Mouse (Mus musculus): ENCODE measurements at regions not wholly inside any gene's neighbourhood (a gene's known extent, or its start where the extent isn't known, plus 50 kb on each side); places are given as distances from the start of the nearest gene placed in this dataset.

- 89% methylated on average over 4 of the region's 4 CpGs for WGBS
- no peaks in the 10 kb centered on the region for H3K9me3 ChIP-seq (ENCODE audit: control insufficient read depth, low read length)
- H3K9ac ChIP-seq (replicated peaks; ENCODE audit: low read depth, low read length) = no peak overlapping the region
- H3K4me3 ChIP-seq (replicated peaks; ENCODE audit: low read length) = no peak overlapping the region
- H3K4me1 ChIP-seq (replicated peaks; ENCODE audit: control insufficient read depth, insufficient read depth, low read length) = peaks cover 3% of the 10 kb centered on the region; the same call in 1 of the 2 replicates
- no peak overlapping the region for H3K27ac ChIP-seq (ENCODE audit: low read length)
- no peak overlapping the region for H3K4me2 ChIP-seq (ENCODE audit: low read length)
- H3K36me3 ChIP-seq (ENCODE audit: control insufficient read depth, insufficient read depth) = no peaks in the 10 kb centered on the region
- no peaks in the 10 kb centered on the region for H3K27me3 ChIP-seq (replicated peaks; ENCODE audit: control insufficient read depth, insufficient read depth, low read length)
- no peak for ATAC-seq
Measured at GRCm38 (mm10) chr13:60309926-60310325, 132.8 kb upstream of the Gas1 start.

- H3K27ac ChIP-seq (ENCODE audit: low read length) = no peak overlapping the region
- H3K9ac ChIP-seq (replicated peaks; ENCODE audit: low read depth, low read length) = no peak overlapping the region
- no peaks in the 10 kb centered on the region for H3K36me3 ChIP-seq (ENCODE audit: control insufficient read depth, insufficient read depth)
- 71% methylated on average over 7 of the region's 7 CpGs for WGBS
- no peak for ATAC-seq
- H3K4me2 ChIP-seq (ENCODE audit: low read length) = no peak overlapping the region
- H3K27me3 ChIP-seq (replicated peaks; ENCODE audit: control insufficient read depth, insufficient read depth, low read length) = no peaks in the 10 kb centered on the region
- no peak overlapping the region for H3K4me3 ChIP-seq (replicated peaks; ENCODE audit: low read length)
- no peaks in the 10 kb centered on the region for H3K9me3 ChIP-seq (ENCODE audit: control insufficient read depth, low read length)
- H3K4me1 ChIP-seq (replicated peaks; ENCODE audit: control insufficient read depth, insufficient read depth, low read length) = peaks cover 3% of the 10 kb centered on the region; the same call in 1 of the 2 replicates
Measured at GRCm38 (mm10) chr13:60312397-60313085, 135.4 kb upstream of the Gas1 start.

GRCm38 (mm10) chr13:60318436-60319020, 141.4 kb upstream of the Gas1 start:
- Histone ChIP-seq H3K27ac (ENCODE audit: low read length) (no peak overlapping the region), H3K4me2 (ENCODE audit: low read length) (no peak overlapping the region), H3K27me3 (replicated peaks; ENCODE audit: control insufficient read depth, insufficient read depth, low read length) (no peaks in the 10 kb centered on the region), H3K4me1 (replicated peaks; ENCODE audit: control insufficient read depth, insufficient read depth, low read length) (no peaks in the 10 kb centered on the region), H3K36me3 (ENCODE audit: control insufficient read depth, insufficient read depth) (no peaks in the 10 kb centered on the region), H3K9ac (replicated peaks; ENCODE audit: low read depth, low read length) (no peak overlapping the region), H3K4me3 (replicated peaks; ENCODE audit: low read length) (no peak overlapping the region), H3K9me3 (ENCODE audit: control insufficient read depth, low read length) (no peaks in the 10 kb centered on the region)
- 87% methylated on average over 8 of the region's 8 CpGs for WGBS
- no peak for ATAC-seq

- no peaks in the 10 kb centered on the region for H3K4me1 ChIP-seq (replicated peaks; ENCODE audit: control insufficient read depth, insufficient read depth, low read length)
- H3K36me3 ChIP-seq (ENCODE audit: control insufficient read depth, insufficient read depth) = no peaks in the 10 kb centered on the region
- no peak overlapping the region for H3K4me2 ChIP-seq (ENCODE audit: low read length)
- WGBS = 83% methylated on average over 4 of the region's 4 CpGs
- no peak for ATAC-seq
- H3K27me3 ChIP-seq (replicated peaks; ENCODE audit: control insufficient read depth, insufficient read depth, low read length) = no peaks in the 10 kb centered on the region
- no peak overlapping the region for H3K27ac ChIP-seq (ENCODE audit: low read length)
- no peak overlapping the region for H3K4me3 ChIP-seq (replicated peaks; ENCODE audit: low read length)
- no peak overlapping the region for H3K9ac ChIP-seq (replicated peaks; ENCODE audit: low read depth, low read length)
- no peaks in the 10 kb centered on the region for H3K9me3 ChIP-seq (ENCODE audit: control insufficient read depth, low read length)
Measured at GRCm38 (mm10) chr13:60319268-60319667, 142.1 kb upstream of the Gas1 start.

GRCm38 (mm10) chr13:60319861-60320602, 142.9 kb upstream of the Gas1 start:
- Histone ChIP-seq H3K27me3 (replicated peaks; ENCODE audit: control insufficient read depth, insufficient read depth, low read length) (no peaks in the 10 kb centered on the region), H3K9me3 (ENCODE audit: control insufficient read depth, low read length) (no peaks in the 10 kb centered on the region), H3K36me3 (ENCODE audit: control insufficient read depth, insufficient read depth) (no peaks in the 10 kb centered on the region), H3K4me1 (replicated peaks; ENCODE audit: control insufficient read depth, insufficient read depth, low read length) (no peaks in the 10 kb centered on the region), H3K9ac (replicated peaks; ENCODE audit: low read depth, low read length) (no peak overlapping the region), H3K27ac (ENCODE audit: low read length) (no peak overlapping the region), H3K4me2 (ENCODE audit: low read length) (no peak overlapping the region), H3K4me3 (replicated peaks; ENCODE audit: low read length) (no peak overlapping the region)
- 74% methylated on average over 5 of the region's 5 CpGs for WGBS
- no peak for ATAC-seq

GRCm38 (mm10) chr13:60322579-60322978, 145.4 kb upstream of the Gas1 start:
- Histone ChIP-seq H3K27ac (ENCODE audit: low read length) (no peak overlapping the region), H3K9ac (replicated peaks; ENCODE audit: low read depth, low read length) (no peak overlapping the region), H3K4me3 (replicated peaks; ENCODE audit: low read length) (no peak overlapping the region), H3K36me3 (ENCODE audit: control insufficient read depth, insufficient read depth) (no peaks in the 10 kb centered on the region), H3K4me1 (replicated peaks; ENCODE audit: control insufficient read depth, insufficient read depth, low read length) (no peaks in the 10 kb centered on the region), H3K27me3 (replicated peaks; ENCODE audit: control insufficient read depth, insufficient read depth, low read length) (no peaks in the 10 kb centered on the region), H3K4me2 (ENCODE audit: low read length) (no peak overlapping the region), H3K9me3 (ENCODE audit: control insufficient read depth, low read length) (no peaks in the 10 kb centered on the region)
- WGBS = 92% methylated on average over 3 of the region's 3 CpGs
- no peak for ATAC-seq

- Histone ChIP-seq H3K9ac (replicated peaks; ENCODE audit: low read depth, low read length) (no peak overlapping the region), H3K27ac (ENCODE audit: low read length) (no peak overlapping the region), H3K36me3 (ENCODE audit: control insufficient read depth, insufficient read depth) (no peaks in the 10 kb centered on the region), H3K4me3 (replicated peaks; ENCODE audit: low read length) (no peak overlapping the region), H3K9me3 (ENCODE audit: control insufficient read depth, low read length) (no peaks in the 10 kb centered on the region), H3K4me2 (ENCODE audit: low read length) (no peak overlapping the region), H3K27me3 (replicated peaks; ENCODE audit: control insufficient read depth, insufficient read depth, low read length) (no peaks in the 10 kb centered on the region), H3K4me1 (replicated peaks; ENCODE audit: control insufficient read depth, insufficient read depth, low read length) (no peaks in the 10 kb centered on the region)
- ATAC-seq = no peak
- WGBS = 84% methylated on average over 9 of the region's 9 CpGs
Measured at GRCm38 (mm10) chr13:60330475-60331258, 153.5 kb upstream of the Gas1 start.

GRCm38 (mm10) chr13:60336196-60336595, 159.0 kb upstream of the Gas1 start:
- Histone ChIP-seq H3K36me3 (ENCODE audit: control insufficient read depth, insufficient read depth) (no peaks in the 10 kb centered on the region), H3K9me3 (ENCODE audit: control insufficient read depth, low read length) (no peaks in the 10 kb centered on the region), H3K9ac (replicated peaks; ENCODE audit: low read depth, low read length) (no peak overlapping the region), H3K4me1 (replicated peaks; ENCODE audit: control insufficient read depth, insufficient read depth, low read length) (no peaks in the 10 kb centered on the region), H3K27ac (ENCODE audit: low read length) (no peak overlapping the region), H3K4me3 (replicated peaks; ENCODE audit: low read length) (no peak overlapping the region), H3K27me3 (replicated peaks; ENCODE audit: control insufficient read depth, insufficient read depth, low read length) (no peaks in the 10 kb centered on the region), H3K4me2 (ENCODE audit: low read length) (no peak overlapping the region)
- no peak for ATAC-seq
- 91% methylated on average over 1 of the region's 1 CpGs for WGBS

GRCm38 (mm10) chr13:60337383-60337782, 160.2 kb upstream of the Gas1 start:
- Histone ChIP-seq H3K4me2 (ENCODE audit: low read length) (no peak overlapping the region), H3K27me3 (replicated peaks; ENCODE audit: control insufficient read depth, insufficient read depth, low read length) (no peaks in the 10 kb centered on the region), H3K9me3 (ENCODE audit: control insufficient read depth, low read length) (no peaks in the 10 kb centered on the region), H3K4me1 (replicated peaks; ENCODE audit: control insufficient read depth, insufficient read depth, low read length) (no peaks in the 10 kb centered on the region), H3K27ac (ENCODE audit: low read length) (no peak overlapping the region), H3K4me3 (replicated peaks; ENCODE audit: low read length) (no peak overlapping the region), H3K36me3 (ENCODE audit: control insufficient read depth, insufficient read depth) (no peaks in the 10 kb centered on the region), H3K9ac (replicated peaks; ENCODE audit: low read depth, low read length) (no peak overlapping the region)
- WGBS = 59% methylated on average over 2 of the region's 2 CpGs
- ATAC-seq = no peak

All from forebrain, embryonic 16.5 days (tissue).